Mouse (Mus musculus) c-Kit-positive CD71-positive TER-119-negative erythroid progenitor cells, embryonic 14.5 days (primary cell): ENCODE results near the gene Ccdc163.

Experiments
- DNase-seq: peaks from one replicate; pipeline ENCODE4 v3.0.0-alpha.2; 2013; ENCODE audit warnings: low read depth

Gene Ccdc163

DNA sequence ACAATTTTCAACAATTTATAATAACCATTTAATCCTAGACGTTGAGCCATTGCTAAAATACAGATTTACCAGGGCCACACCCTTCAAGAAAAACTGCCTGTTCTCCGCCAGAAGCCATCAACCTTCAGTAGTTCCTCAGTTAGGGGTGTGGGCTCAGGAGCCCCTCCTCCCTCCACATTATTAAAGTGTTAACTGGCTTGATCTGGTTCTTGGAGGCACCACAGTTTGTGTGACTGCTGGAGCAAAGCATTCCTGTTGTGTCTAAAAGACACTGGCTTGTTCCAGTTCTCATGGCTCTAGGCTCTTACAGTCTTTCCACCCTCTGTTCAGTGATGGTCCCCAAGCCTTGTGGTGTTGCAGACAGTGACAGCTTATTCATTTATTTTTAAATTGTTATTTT lies 72.2 kb downstream of the Ccdc163 start:
- no peak for DNase-seq

DNA sequence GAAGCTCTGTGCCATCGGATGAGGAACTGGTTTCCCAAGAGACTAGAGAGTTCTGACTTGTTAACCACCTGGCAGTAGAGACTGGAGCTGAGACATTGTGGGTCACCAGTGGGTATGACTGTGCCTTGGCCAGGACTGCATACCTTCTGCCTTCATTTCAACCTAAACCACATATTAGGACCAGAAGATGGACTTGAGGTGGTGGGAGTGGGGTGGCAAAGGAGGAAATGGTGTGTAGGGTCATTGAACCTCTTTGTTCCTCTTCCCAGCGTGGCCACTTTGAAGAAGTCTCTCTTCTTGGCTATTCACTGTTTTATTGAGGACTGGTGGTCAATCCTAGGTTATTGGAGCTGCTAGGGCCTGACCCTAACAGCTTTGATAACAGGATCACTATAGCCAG lies 73.1 kb downstream of the Ccdc163 start:
- no peak for DNase-seq

DNA sequence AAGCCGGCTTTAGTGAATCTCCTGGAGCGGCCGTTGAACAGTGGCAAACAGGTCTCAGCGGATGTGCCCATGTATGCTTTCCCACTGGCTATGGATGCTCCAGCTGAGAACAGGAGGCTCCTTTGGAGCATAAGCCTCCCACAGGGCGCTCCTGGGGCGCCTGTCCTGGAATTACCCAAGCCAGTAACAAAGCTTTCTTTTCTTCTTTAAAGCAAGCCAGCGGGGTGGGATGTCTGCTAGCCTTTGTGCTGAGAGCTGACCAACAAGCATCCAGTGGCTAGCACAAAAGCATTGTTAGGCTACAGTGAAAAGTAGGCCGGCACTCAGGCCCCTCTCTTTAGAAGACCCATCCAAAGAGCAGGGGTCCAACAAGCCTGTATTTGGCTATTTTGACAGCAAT lies 73.9 kb downstream of the Ccdc163 start:
- no peak for DNase-seq

DNA sequence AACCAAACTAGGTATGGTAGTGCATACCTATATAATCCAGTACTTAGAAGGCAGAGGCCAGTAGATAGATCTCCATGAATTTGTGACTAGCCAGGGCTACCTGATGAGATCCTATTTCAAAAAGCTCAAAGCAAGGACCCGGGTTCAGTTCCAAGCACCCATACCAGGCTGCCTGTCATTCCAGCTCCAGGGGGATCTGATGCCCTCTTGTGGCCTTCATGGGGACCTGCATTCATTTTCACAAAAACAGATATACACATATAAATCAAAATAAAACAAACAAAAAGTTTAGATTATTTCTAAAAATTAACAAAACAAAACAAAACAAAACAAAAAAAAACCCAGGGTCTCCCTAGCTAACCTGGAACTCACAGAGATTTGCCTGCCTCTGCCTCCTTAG lies 78.3 kb downstream of the Ccdc163 start:
- no peak for DNase-seq

DNA sequence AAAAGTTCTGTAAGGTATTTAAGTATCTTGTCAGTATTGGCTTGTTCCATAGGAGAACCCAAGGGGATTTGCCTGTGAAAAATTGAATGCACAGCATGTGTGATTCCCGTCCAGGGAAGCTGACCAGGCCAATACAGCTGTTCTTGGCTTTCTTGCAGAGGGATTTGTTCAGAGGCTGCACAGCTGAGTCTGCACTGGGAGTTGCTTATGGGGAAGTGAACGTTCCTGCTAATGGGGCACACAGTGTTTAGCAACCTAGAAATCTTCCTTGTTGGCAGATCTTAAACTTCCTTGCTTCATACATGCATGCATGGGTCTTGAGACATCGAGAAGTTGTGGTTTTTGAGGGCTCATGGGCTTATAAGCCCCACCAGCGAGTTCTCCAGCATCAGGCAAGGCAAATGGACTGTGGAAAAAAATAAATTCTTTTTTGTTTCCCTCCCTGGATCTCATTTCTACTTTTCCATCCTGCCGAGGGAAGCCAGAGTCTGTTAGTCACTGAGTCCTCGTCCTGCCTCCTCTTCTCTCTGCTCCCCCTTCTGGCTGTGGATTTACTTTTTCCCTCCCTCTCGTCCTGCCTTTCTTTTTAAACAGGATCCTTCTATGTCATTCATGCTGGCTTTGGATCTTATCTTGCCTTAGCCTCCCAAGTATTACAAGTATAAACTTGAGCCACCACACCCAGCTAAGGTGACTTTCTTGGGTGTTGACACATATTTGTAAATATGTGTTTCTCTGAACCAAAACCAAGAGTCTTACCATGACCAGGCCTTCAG lies 79.9 kb downstream of the Ccdc163 start:
- DNase-seq: no peak

DNA sequence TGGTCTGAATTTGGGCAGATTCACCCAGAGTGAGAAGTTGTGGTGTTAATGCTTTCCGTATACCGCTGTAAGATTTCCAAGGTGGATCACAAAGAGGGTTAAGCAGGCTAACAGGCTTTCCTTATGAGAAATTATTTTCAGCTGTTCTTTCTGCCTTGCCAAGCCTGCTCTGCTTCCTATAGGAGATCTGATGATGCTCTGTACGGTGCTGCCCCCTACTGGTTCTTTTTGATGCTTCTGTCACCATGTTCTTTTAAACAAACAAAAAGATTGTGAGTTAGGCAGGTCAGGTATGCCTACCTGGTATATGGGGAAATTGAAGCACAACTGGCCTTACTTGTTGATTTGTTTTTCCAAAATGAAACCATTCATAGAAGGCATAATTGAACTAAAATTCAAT lies 80.6 kb downstream of the Ccdc163 start:
- peak; percentile 79 for DNase-seq

DNA sequence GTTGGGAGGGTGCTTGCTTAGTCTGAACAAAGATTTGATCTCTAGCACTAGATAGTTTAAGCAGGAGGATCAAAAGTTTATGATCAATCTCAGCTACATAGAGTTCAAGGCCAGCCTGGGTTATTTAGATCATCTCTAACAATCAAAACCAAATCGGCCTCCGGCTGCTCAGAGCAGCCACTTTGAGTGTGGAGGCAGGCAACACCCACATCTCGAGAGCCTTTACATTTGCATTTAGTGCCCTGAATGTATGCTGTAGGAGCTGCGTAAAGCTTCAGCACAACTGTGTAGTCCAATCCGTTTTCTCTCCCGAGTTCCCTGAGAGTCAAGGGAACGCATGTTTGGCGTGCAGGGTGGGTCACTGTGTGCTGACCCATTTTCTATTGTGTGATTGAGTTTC lies 84.1 kb downstream of the Ccdc163 start:
- DNase-seq: no peak

DNA sequence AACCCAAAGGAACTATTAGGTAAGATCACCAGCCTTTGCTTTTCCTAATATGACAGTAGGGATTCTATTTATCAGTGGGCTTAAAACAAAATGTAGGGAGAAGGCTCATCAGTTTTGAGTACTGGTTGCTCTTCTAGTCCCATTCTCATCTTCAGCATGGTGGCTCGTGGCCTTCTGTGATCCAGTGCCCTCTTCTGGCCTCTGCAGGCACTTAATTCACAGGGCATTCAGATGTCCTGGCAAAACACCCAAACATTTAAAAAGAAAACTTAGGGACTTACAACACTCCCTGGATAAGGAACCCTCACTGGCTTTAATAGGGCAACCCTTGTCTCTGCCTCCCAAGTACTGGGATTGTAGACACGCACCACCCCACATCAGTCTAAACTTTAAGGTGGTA lies 86.0 kb downstream of the Ccdc163 start:
- no peak for DNase-seq

DNA sequence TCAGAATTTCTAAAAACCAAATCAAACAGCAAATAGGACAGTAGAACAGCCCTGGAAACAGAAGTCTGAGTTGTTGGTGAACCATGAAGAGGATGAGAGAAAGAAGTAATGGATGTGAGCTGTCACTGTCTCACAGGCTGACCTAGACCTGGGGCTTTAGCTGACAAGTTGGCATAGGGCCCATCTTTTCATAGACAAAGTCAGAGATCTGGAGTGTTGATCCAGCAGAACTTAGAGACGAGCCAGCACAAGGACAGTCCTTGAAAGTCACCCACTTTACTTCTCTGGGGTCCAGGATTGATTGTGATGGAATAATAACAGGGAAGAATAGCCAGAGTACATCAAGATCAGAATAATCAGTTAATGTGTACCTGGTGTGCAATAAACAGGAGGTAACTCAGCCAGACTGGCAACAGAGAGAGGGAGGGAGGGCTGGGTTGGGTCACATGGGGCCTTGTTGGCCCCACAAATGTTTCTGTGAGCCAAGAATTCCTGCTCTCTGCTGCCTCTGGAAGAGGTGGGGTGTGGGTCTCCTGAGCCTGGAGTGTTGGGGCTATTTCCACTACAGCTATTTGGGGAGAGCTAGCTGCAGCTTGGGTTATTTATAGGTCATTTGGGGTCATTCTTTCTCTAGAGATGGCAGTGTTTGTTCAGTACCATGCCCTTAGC lies 88.3 kb downstream of the Ccdc163 start:
- DNase-seq: no peak

DNA sequence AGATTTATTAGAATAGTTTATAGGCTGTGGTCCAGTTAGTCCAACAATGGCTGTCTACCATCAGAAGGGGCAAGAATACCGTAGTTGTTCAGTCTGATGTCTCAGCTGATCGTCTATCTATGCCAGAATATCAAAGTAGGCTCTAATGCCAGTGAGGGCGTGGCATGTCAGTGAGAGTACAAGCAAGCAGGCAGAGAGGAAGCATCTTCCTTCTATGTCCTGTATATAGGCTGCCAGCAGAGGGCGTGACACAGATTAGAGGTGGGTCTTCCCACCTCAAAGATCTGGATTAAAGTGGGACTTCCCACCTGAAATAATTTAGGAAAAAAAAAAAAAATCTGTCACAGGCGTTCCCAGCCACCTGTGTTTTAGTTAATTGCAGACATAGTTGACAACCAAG lies 91.6 kb downstream of the Ccdc163 start:
- no peak for DNase-seq
